Mouse (Mus musculus): ENCODE results near the gene Rbfox1. TPM values are rescaled to one million over a fixed set of nuclear protein-coding genes. Genes with fewer than 3 reads are reported as not detected.
A peak's percentile ranks its signal among the peaks of the same experiment; 100 is the strongest.

The Rbfox1 gene
- polyA plus RNA-seq, 1 experiment from 2014 or later, result 7.5 TPM

- Histone ChIP-seq H3K27me3 (ENCODE audit: control insufficient read depth, insufficient read depth, low read length) (no peaks in the 10 kb centered on the region), H3K9me3 (ENCODE audit: control insufficient read depth, low read length) (no peaks in the 10 kb centered on the region), H3K4me1 (ENCODE audit: control insufficient read depth, insufficient read depth, low read length) (no peaks in the 10 kb centered on the region), H3K9ac (ENCODE audit: low read depth, low read length) (no peak overlapping the region), H3K27ac (ENCODE audit: low read depth, low read length) (no peak overlapping the region), H3K36me3 (ENCODE audit: control insufficient read depth, insufficient read depth, low read length) (no peaks in the 10 kb centered on the region), H3K4me2 (replicated peaks; ENCODE audit: low read depth, low read length) (no peak overlapping the region), H3K4me3 (ENCODE audit: low read length) (no peak overlapping the region)
- no peak for ATAC-seq (ENCODE audit: low FRiP score, low TSS enrichment)
- WGBS, result 92% methylated on average over 1 of the region's 1 CpGs
Measured at GRCm38 (mm10) chr16:6062495-6062894, 177.3 kb downstream of the Rbfox1 start.

GRCm38 (mm10) chr16:6065481-6065880 is 180.3 kb downstream of the Rbfox1 start:
- no peak overlapping the region for H3K4me2 ChIP-seq (replicated peaks; ENCODE audit: low read depth, low read length)
- H3K9me3 ChIP-seq (ENCODE audit: control insufficient read depth, low read length), result no peaks in the 10 kb centered on the region
- no peaks in the 10 kb centered on the region for H3K27me3 ChIP-seq (ENCODE audit: control insufficient read depth, insufficient read depth, low read length)
- no peaks in the 10 kb centered on the region for H3K4me1 ChIP-seq (ENCODE audit: control insufficient read depth, insufficient read depth, low read length)
- no peak overlapping the region for H3K9ac ChIP-seq (ENCODE audit: low read depth, low read length)
- 89% methylated on average over 4 of the region's 4 CpGs for WGBS
- no peak overlapping the region for H3K4me3 ChIP-seq (ENCODE audit: low read length)
- H3K27ac ChIP-seq (ENCODE audit: low read depth, low read length), result no peak overlapping the region
- H3K36me3 ChIP-seq (ENCODE audit: control insufficient read depth, insufficient read depth, low read length), result no peaks in the 10 kb centered on the region
- ATAC-seq (ENCODE audit: low FRiP score, low TSS enrichment), result no peak

- Histone ChIP-seq H3K9ac (ENCODE audit: low read depth, low read length) (no peak overlapping the region), H3K4me2 (replicated peaks; ENCODE audit: low read depth, low read length) (no peak overlapping the region), H3K9me3 (ENCODE audit: control insufficient read depth, low read length) (no peaks in the 10 kb centered on the region), H3K36me3 (ENCODE audit: control insufficient read depth, insufficient read depth, low read length) (no peaks in the 10 kb centered on the region), H3K4me1 (ENCODE audit: control insufficient read depth, insufficient read depth, low read length) (no peaks in the 10 kb centered on the region), H3K27me3 (ENCODE audit: control insufficient read depth, insufficient read depth, low read length) (no peaks in the 10 kb centered on the region), H3K27ac (ENCODE audit: low read depth, low read length) (no peak overlapping the region), H3K4me3 (ENCODE audit: low read length) (no peak overlapping the region)
- 72% methylated on average over 10 of the region's 10 CpGs for WGBS
- no peak for ATAC-seq (ENCODE audit: low FRiP score, low TSS enrichment)
Measured at GRCm38 (mm10) chr16:6075442-6076050, 190.4 kb downstream of the Rbfox1 start.

GRCm38 (mm10) chr16:6079017-6079416 is 193.9 kb downstream of the Rbfox1 start:
- Histone ChIP-seq H3K9me3 (ENCODE audit: control insufficient read depth, low read length) (no peaks in the 10 kb centered on the region), H3K27me3 (ENCODE audit: control insufficient read depth, insufficient read depth, low read length) (no peaks in the 10 kb centered on the region), H3K27ac (ENCODE audit: low read depth, low read length) (no peak overlapping the region), H3K9ac (ENCODE audit: low read depth, low read length) (no peak overlapping the region), H3K4me3 (ENCODE audit: low read length) (no peak overlapping the region), H3K36me3 (ENCODE audit: control insufficient read depth, insufficient read depth, low read length) (no peaks in the 10 kb centered on the region), H3K4me2 (replicated peaks; ENCODE audit: low read depth, low read length) (no peak overlapping the region), H3K4me1 (ENCODE audit: control insufficient read depth, insufficient read depth, low read length) (no peaks in the 10 kb centered on the region)
- WGBS, result 59% methylated on average over 4 of the region's 4 CpGs
- no peak for ATAC-seq (ENCODE audit: low FRiP score, low TSS enrichment)

- Histone ChIP-seq H3K4me3 (ENCODE audit: low read length) (no peak overlapping the region), H3K27ac (ENCODE audit: low read depth, low read length) (no peak overlapping the region), H3K27me3 (ENCODE audit: control insufficient read depth, insufficient read depth, low read length) (no peaks in the 10 kb centered on the region), H3K4me2 (replicated peaks; ENCODE audit: low read depth, low read length) (no peak overlapping the region), H3K4me1 (ENCODE audit: control insufficient read depth, insufficient read depth, low read length) (no peaks in the 10 kb centered on the region), H3K36me3 (ENCODE audit: control insufficient read depth, insufficient read depth, low read length) (no peaks in the 10 kb centered on the region), H3K9ac (ENCODE audit: low read depth, low read length) (no peak overlapping the region), H3K9me3 (ENCODE audit: control insufficient read depth, low read length) (no peaks in the 10 kb centered on the region)
- ATAC-seq (ENCODE audit: low FRiP score, low TSS enrichment), result no peak
- 82% methylated on average over 7 of the region's 7 CpGs for WGBS
Measured at GRCm38 (mm10) chr16:6084701-6085365, 199.7 kb downstream of the Rbfox1 start.

- Histone ChIP-seq H3K36me3 (ENCODE audit: control insufficient read depth, insufficient read depth, low read length) (no peaks in the 10 kb centered on the region), H3K4me2 (replicated peaks; ENCODE audit: low read depth, low read length) (no peak overlapping the region), H3K4me1 (ENCODE audit: control insufficient read depth, insufficient read depth, low read length) (no peaks in the 10 kb centered on the region), H3K9ac (ENCODE audit: low read depth, low read length) (no peak overlapping the region), H3K4me3 (ENCODE audit: low read length) (no peak overlapping the region), H3K27me3 (ENCODE audit: control insufficient read depth, insufficient read depth, low read length) (no peaks in the 10 kb centered on the region), H3K9me3 (ENCODE audit: control insufficient read depth, low read length) (no peaks in the 10 kb centered on the region), H3K27ac (ENCODE audit: low read depth, low read length) (no peak overlapping the region)
- WGBS, result 46% methylated on average over 3 of the region's 3 CpGs
- no peak for ATAC-seq (ENCODE audit: low FRiP score, low TSS enrichment)
Measured at GRCm38 (mm10) chr16:6086200-6086599, 201.0 kb downstream of the Rbfox1 start.

GRCm38 (mm10) chr16:6091326-6092123 is 206.4 kb downstream of the Rbfox1 start:
- ATAC-seq (ENCODE audit: low FRiP score, low TSS enrichment), result no peak
- H3K9me3 ChIP-seq (ENCODE audit: control insufficient read depth, low read length), result no peaks in the 10 kb centered on the region
- H3K27ac ChIP-seq (ENCODE audit: low read depth, low read length), result no peak overlapping the region
- no peaks in the 10 kb centered on the region for H3K4me1 ChIP-seq (ENCODE audit: control insufficient read depth, insufficient read depth, low read length)
- no peak overlapping the region for H3K4me2 ChIP-seq (replicated peaks; ENCODE audit: low read depth, low read length)
- no peak overlapping the region for H3K4me3 ChIP-seq (ENCODE audit: low read length)
- H3K36me3 ChIP-seq (ENCODE audit: control insufficient read depth, insufficient read depth, low read length), result no peaks in the 10 kb centered on the region
- no peaks in the 10 kb centered on the region for H3K27me3 ChIP-seq (ENCODE audit: control insufficient read depth, insufficient read depth, low read length)
- H3K9ac ChIP-seq (ENCODE audit: low read depth, low read length), result no peak overlapping the region
- WGBS, result 87% methylated on average over 3 of the region's 3 CpGs

GRCm38 (mm10) chr16:6095604-6096372 is 210.6 kb downstream of the Rbfox1 start:
- Histone ChIP-seq H3K4me2 (replicated peaks; ENCODE audit: low read depth, low read length) (no peak overlapping the region), H3K36me3 (ENCODE audit: control insufficient read depth, insufficient read depth, low read length) (no peaks in the 10 kb centered on the region), H3K27ac (ENCODE audit: low read depth, low read length) (no peak overlapping the region), H3K9me3 (ENCODE audit: control insufficient read depth, low read length) (no peaks in the 10 kb centered on the region), H3K4me3 (ENCODE audit: low read length) (no peak overlapping the region), H3K9ac (ENCODE audit: low read depth, low read length) (no peak overlapping the region), H3K4me1 (ENCODE audit: control insufficient read depth, insufficient read depth, low read length) (no peaks in the 10 kb centered on the region), H3K27me3 (ENCODE audit: control insufficient read depth, insufficient read depth, low read length) (no peaks in the 10 kb centered on the region)
- ATAC-seq (ENCODE audit: low FRiP score, low TSS enrichment), result 0 out of 2 replicates have a peak, but pooled peaks have one; percentile 16
- 61% methylated on average over 2 of the region's 2 CpGs for WGBS

Data from kidney, embryonic 14.5 days (tissue).